In genomic region chr1:107345979-107346378, GRCm38 (mm10) we compare ENCODE assay signal across 27 mouse cellular contexts. TPM values are rescaled to one million over a fixed set of nuclear protein-coding genes. Genes with fewer than 3 reads are reported as not detected.
DNase-seq lines count a peak whose midpoint lies in the region; ATAC-seq and TF ChIP-seq lines count a peak whose summit lies in the region.
"Had no signal": no experiment of that assay in that cellular context is flagged by ENCODE, and none has a peak within 500 bp of the region (broad histone marks: within the 10 kb centered on the region; RNA-seq: fewer than 3 reads in every experiment).

No protein-coding gene starts in this region.

- no peak for TF ChIP-seq EP300 in liver, embryonic 14.5 days (IDR thresholded peaks at IDR 0.05; ENCODE audit: low read depth)
- TF ChIP-seq EP300 in liver, postnatal 0 days (IDR thresholded peaks at IDR 0.05; ENCODE audit: low read depth), result no peak
- no peak for TF ChIP-seq EP300 in stomach, postnatal 0 days (optimal IDR thresholded peaks at IDR 0.05)

- no peaks in the 10 kb centered on the region for H3K27me3 ChIP-seq in liver, embryonic 14.5 days (ENCODE audit: control insufficient read depth, insufficient read depth, low read length)
- no peaks in the 10 kb centered on the region for H3K27me3 ChIP-seq in liver, postnatal 0 days (ENCODE audit: insufficient read depth, low read length)
- H3K27me3 ChIP-seq in stomach, postnatal 0 days (ENCODE audit: control insufficient read depth, insufficient read depth, low read length), result no peaks in the 10 kb centered on the region
- H3K27me3 ChIP-seq: forebrain, embryonic 13.5 days; neural tube, embryonic 15.5 days; Patski had no signal

- no peaks in the 10 kb centered on the region for H3K36me3 ChIP-seq in liver, embryonic 14.5 days (replicated peaks; ENCODE audit: control insufficient read depth, insufficient read depth, low read depth)
- no peaks in the 10 kb centered on the region for H3K36me3 ChIP-seq in liver, postnatal 0 days (replicated peaks; ENCODE audit: insufficient read depth, low read length)
- no peaks in the 10 kb centered on the region for H3K36me3 ChIP-seq in stomach, postnatal 0 days (ENCODE audit: control insufficient read depth, insufficient read depth, low read length)
- H3K36me3 ChIP-seq: embryonic facial prominence, embryonic 10.5 days; limb, embryonic 10.5 days; neural tube, embryonic 15.5 days had no signal

- no peak overlapping the region for H3K9ac ChIP-seq in liver, embryonic 14.5 days (replicated peaks)
- no peak overlapping the region for H3K9ac ChIP-seq in liver, postnatal 0 days (replicated peaks)
- no peak overlapping the region for H3K9ac ChIP-seq in stomach, postnatal 0 days (ENCODE audit: low read length)
- H3K9ac ChIP-seq: forebrain, embryonic 13.5 days; neural tube, embryonic 15.5 days had no signal

- no peak overlapping the region for H3K4me3 ChIP-seq in liver, embryonic 14.5 days (ENCODE audit: insufficient read depth in 1 of 2, low read depth in 2 of 2, low read length in 2 of 2)
- no peak overlapping the region for H3K4me3 ChIP-seq in liver, postnatal 0 days (ENCODE audit: low read depth, low read length)
- H3K4me3 ChIP-seq in stomach, postnatal 0 days (ENCODE audit: low read depth, low read length), result no peak overlapping the region
- H3K4me3 ChIP-seq: embryonic facial prominence, embryonic 10.5 days; forebrain, embryonic 13.5 days; limb, embryonic 10.5 days; myocyte; neural tube, embryonic 15.5 days had no signal

- DNase-seq in cerebellum, adult 9-10 months, result no peak
- DNase-seq in liver, embryonic 14.5 days (ENCODE audit: low read depth in 3 of 3, low spot score in 3 of 3), result no peak
- no peak for DNase-seq in liver, postnatal 0 days
- DNase-seq in stomach, postnatal 0 days (ENCODE audit: low spot score), result no peak
- DNase-seq in Muller cell, postnatal 12 days (ENCODE audit: inconsistent ontology term), result no peak
- DNase-seq in left cerebral cortex, postnatal 36 days (ENCODE audit: low spot score in 2 of 2), result no peak
- DNase-seq: cerebellum, postnatal 36 days; kidney, adult 8-10 months; right cerebral cortex, postnatal 4 days; thymus, adult 2 months had no signal

- intact Hi-C loops in left cerebral cortex, postnatal 36 days (cut with DNase I), result no loop called here

- no peak overlapping the region for H3K27ac ChIP-seq in liver, embryonic 14.5 days
- H3K27ac ChIP-seq in liver, postnatal 0 days (ENCODE audit: low read depth), result no peak overlapping the region
- H3K27ac ChIP-seq in stomach, postnatal 0 days (replicated peaks), result no peak overlapping the region
- H3K27ac ChIP-seq: embryonic facial prominence, embryonic 10.5 days; forebrain, embryonic 13.5 days; limb, embryonic 10.5 days; neural tube, embryonic 15.5 days had no signal

- no peaks in the 10 kb centered on the region for H3K9me3 ChIP-seq in liver, embryonic 14.5 days (ENCODE audit: control insufficient read depth, low read length)
- H3K9me3 ChIP-seq in liver, postnatal 0 days (ENCODE audit: low read length), result no peaks in the 10 kb centered on the region
- no peaks in the 10 kb centered on the region for H3K9me3 ChIP-seq in stomach, postnatal 0 days (ENCODE audit: control insufficient read depth, low read length)
- H3K9me3 ChIP-seq: embryonic facial prominence, embryonic 10.5 days; forebrain, embryonic 13.5 days; limb, embryonic 10.5 days; neural tube, embryonic 15.5 days had no signal

- no peaks in the 10 kb centered on the region for H3K4me1 ChIP-seq in liver, embryonic 14.5 days (replicated peaks; ENCODE audit: control insufficient read depth in 2 of 2, insufficient read depth in 2 of 2, low read length in 1 of 2)
- no peaks in the 10 kb centered on the region for H3K4me1 ChIP-seq in liver, postnatal 0 days (ENCODE audit: insufficient read depth)
- H3K4me1 ChIP-seq in stomach, postnatal 0 days (replicated peaks; ENCODE audit: control insufficient read depth, insufficient read depth), result no peaks in the 10 kb centered on the region
- H3K4me1 ChIP-seq: embryonic facial prominence, embryonic 10.5 days; forebrain, embryonic 13.5 days; limb, embryonic 10.5 days; neural tube, embryonic 15.5 days had no signal

- 0 out of 2 replicates have a peak, but pooled peaks have one; percentile 14 for TF ChIP-seq CTCF in liver, embryonic 14.5 days (IDR thresholded peaks at IDR 0.05; ENCODE audit: low read depth)
- no peak for TF ChIP-seq CTCF in liver, postnatal 0 days (IDR thresholded peaks at IDR 0.05; ENCODE audit: low read depth)
- peak; percentile 51 for TF ChIP-seq CTCF in stomach, postnatal 0 days (IDR thresholded peaks at IDR 0.05; ENCODE audit: low read depth)

- no peak overlapping the region for H3K4me2 ChIP-seq in liver, embryonic 14.5 days (ENCODE audit: low read depth)
- H3K4me2 ChIP-seq in liver, postnatal 0 days (ENCODE audit: low read depth, low read length), result no peak overlapping the region
- H3K4me2 ChIP-seq in stomach, postnatal 0 days (replicated peaks; ENCODE audit: low read depth), result no peak overlapping the region
- H3K4me2 ChIP-seq: forebrain, embryonic 13.5 days; liver, embryonic 11.5 days; neural tube, embryonic 15.5 days had no signal

- peak; percentile 49; the same call in 1 of the 2 replicates for ATAC-seq in cerebellum, adult (ENCODE audit: insufficient number of reproducible peaks, low FRiP score, low TSS enrichment)
- no peak for ATAC-seq in liver, embryonic 14.5 days (ENCODE audit: insufficient read depth)
- ATAC-seq in liver, postnatal 0 days, result no peak
- ATAC-seq in granulocyte monocyte progenitor cell, adult 5-6 weeks (replicated peaks; ENCODE audit: poor library complexity, severe bottlenecking), result peak; percentile 66
- ATAC-seq in stomach, postnatal 0 days (ENCODE audit: low FRiP score, low TSS enrichment), result no peak
- ATAC-seq: forebrain, embryonic 13.5 days; inflammation-experienced regulatory T-cells, adult 6 months; Patski had no signal

RNA-seq across cellular contexts. Expression of gene Serpinb11, which starts 15.0 kb away (rescaled TPM):
- polyA plus RNA-seq in liver, embryonic 14.5 days (2012; rRNA removed), result not detected in 2 replicates
- polyA plus RNA-seq in liver, embryonic 14.5 days (2014; fragmentation: Nextera tagmentation; extraction: Ambion mirVana), result not detected in 2 replicates
- not detected in 2 replicates for polyA plus RNA-seq in liver, postnatal 0 days (2015; fragmentation: Nextera tagmentation; extraction: Ambion mirVana)
- total RNA-seq in granulocyte monocyte progenitor cell, adult 5-6 weeks (2014; fragmentation: Nextera tagmentation), result not detected in 2 replicates
- total RNA-seq in granulocyte monocyte progenitor cell, adult 5-6 weeks (2017), result not detected in 2 replicates
- 16.2 and 18.9 TPM in 2 replicates for polyA plus RNA-seq in stomach, postnatal 0 days (2015; fragmentation: Nextera tagmentation; extraction: Ambion mirVana)
- total RNA-seq in left cerebral cortex, postnatal 36 days (2021), result not detected
- total RNA-seq: gastrocnemius, adult 18-20 months; layer of hippocampus, postnatal 25 days had no signal
- polyA plus RNA-seq: embryonic facial prominence, embryonic 10.5 days; forebrain, embryonic 13.5 days; gonadal fat pad, adult 2 months; heart, embryonic 14.5 days; inflammation-experienced regulatory T-cells, adult 6 months; large intestine, adult 2 months; limb, embryonic 10.5 days; liver, embryonic 11.5 days; myocyte; neural tube, embryonic 15.5 days; Patski had no signal

RNA-seq across cellular contexts. Expression of gene Serpinb7, which starts 53.5 kb away (rescaled TPM):
- not detected in 2 replicates for polyA plus RNA-seq in liver, embryonic 14.5 days (2012; rRNA removed)
- polyA plus RNA-seq in liver, embryonic 14.5 days (2014; fragmentation: Nextera tagmentation; extraction: Ambion mirVana), result not detected in 2 replicates
- polyA plus RNA-seq in liver, postnatal 0 days (2015; fragmentation: Nextera tagmentation; extraction: Ambion mirVana), result not detected in 2 replicates
- not detected in 2 replicates for total RNA-seq in granulocyte monocyte progenitor cell, adult 5-6 weeks (2014; fragmentation: Nextera tagmentation)
- total RNA-seq in granulocyte monocyte progenitor cell, adult 5-6 weeks (2017), result not detected in 2 replicates
- 33.0 and 39.4 TPM in 2 replicates for polyA plus RNA-seq in stomach, postnatal 0 days (2015; fragmentation: Nextera tagmentation; extraction: Ambion mirVana)
- total RNA-seq in left cerebral cortex, postnatal 36 days (2021), result not detected
- total RNA-seq: layer of hippocampus, postnatal 25 days had no signal
- polyA plus RNA-seq: embryonic facial prominence, embryonic 10.5 days; forebrain, embryonic 13.5 days; gonadal fat pad, adult 2 months; heart, embryonic 14.5 days; hindbrain, embryonic 11.5 days; inflammation-experienced regulatory T-cells, adult 6 months; large intestine, adult 2 months; limb, embryonic 10.5 days; lung, embryonic 16.5 days had no signal

Comparison
In these comparisons a context has a peak if more than half of its experiments do, and no peak if none do; other contexts are left out.
1. ATAC-seq: peak in cerebellum, adult (single experiment) and granulocyte monocyte progenitor cell, adult 5-6 weeks (single experiment); none in liver, embryonic 14.5 days (single experiment), liver, postnatal 0 days (single experiment) and stomach, postnatal 0 days (single experiment).
2. RNA of gene Serpinb11, which starts 15.0 kb away (polyA plus RNA-seq): 16.2 to 18.9 TPM in stomach, postnatal 0 days; not detected in liver, embryonic 14.5 days and not detected in liver, postnatal 0 days; every median in the first group is over 10 times any median in the second.
3. RNA of gene Serpinb7, which starts 53.5 kb away (polyA plus RNA-seq): 33.0 to 39.4 TPM in stomach, postnatal 0 days; not detected in liver, embryonic 14.5 days and not detected in liver, postnatal 0 days; every median in the first group is over 10 times any median in the second.